Mouse (Mus musculus) heart, postnatal 0 days (tissue): ENCODE data around the gene Ubr7.
A peak's percentile ranks its signal among the peaks of the same experiment; 100 is the strongest.

Source experiments
- CTCF ChIP-seq: IDR thresholded peaks from 2 replicates; pipeline ENCODE4 v1.5.1; 2016; ENCODE audit warnings: antibody characterized with exemption, control low read depth, low read depth
- EP300 ChIP-seq: IDR thresholded peaks from 2 replicates; pipeline ENCODE4 v1.6.1; 2016; ENCODE audit warnings: antibody characterized with exemption, low read depth

- TF ChIP-seq CTCF (no peak), EP300 (0 out of 2 replicates have a peak, but pooled peaks have one; percentile 30)
Observed at GRCm38 (mm10) chr12:102757055-102757688, 595 bp upstream of the Ubr7 start.
